Mouse (Mus musculus) lung, embryonic 15.5 days (tissue): ENCODE measurements around the gene Epb41. TPM values are rescaled to one million over a fixed set of nuclear protein-coding genes. Genes with fewer than 3 reads are reported as not detected.
A peak's percentile ranks its signal among the peaks of the same experiment; 100 is the strongest.

Source experiments
- ATAC-seq: fragments of 200-750 bp; cut with Nextera tagmentation; 2 replicates; pipeline ENCODE4 v1.8.0; 2017; ENCODE audit warnings: moderate number of reproducible peaks, borderline replicate concordance; ENCODE audit not compliant: low FRiP score, low TSS enrichment; ENCODE audit errors: extremely low read depth
- H3K27ac ChIP-seq: fragments of 300-500 bp; sonication (generic); 2 replicates; pipeline ENCODE4 v1.5.1; 2015; ENCODE audit warnings: moderate library complexity, mild to moderate bottlenecking, inconsistent platforms
- H3K27me3 ChIP-seq: fragments of 300-500 bp; sonication (generic); 2 replicates; pipeline ENCODE4 v1.6.1; 2015; ENCODE audit warnings: inconsistent platforms
- H3K36me3 ChIP-seq: fragments of 300-500 bp; sonication (generic); 2 replicates; pipeline ENCODE4 v1.6.1; 2015; ENCODE audit warnings: inconsistent platforms
- H3K4me1 ChIP-seq: fragments of 300-500 bp; sonication (generic); 2 replicates; pipeline ENCODE4 v1.6.1; 2015; ENCODE audit warnings: inconsistent platforms
- H3K4me2 ChIP-seq: fragments of 300-500 bp; sonication (generic); 2 replicates; pipeline ENCODE4 v1.6.1; 2015; ENCODE audit warnings: inconsistent platforms, mild to moderate bottlenecking, moderate library complexity
- H3K4me3 ChIP-seq: fragments of 300-500 bp; sonication (generic); 2 replicates; pipeline ENCODE4 v1.5.1; 2015; ENCODE audit warnings: mild to moderate bottlenecking, inconsistent platforms
- H3K9ac ChIP-seq: fragments of 300-500 bp; sonication (generic); 2 replicates; pipeline ENCODE4 v1.6.1; 2015; ENCODE audit warnings: inconsistent platforms
- H3K9me3 ChIP-seq: fragments of 300-500 bp; sonication (generic); 2 replicates; pipeline ENCODE4 v1.6.1; 2016; ENCODE audit warnings: inconsistent platforms
- WGBS: fragments of 180-500 bp; shearing (Covaris S2); methylation state at CpG from one replicate; pipeline ENCODE4 v1.1.7; 2015; 5-methylcytosine and 5-hydroxymethylcytosine counted together
- microRNA-seq: library from miRNA; unstranded; fragments of <30 nt; microRNA quantifications from one replicate; pipeline ENCODE4, GENCODE M21; 2016
- polyA plus RNA-seq: library from polyadenylated mRNA; unstranded; fragments of >200 nt; fragmentation: Nextera tagmentation; extraction: Ambion mirVana; gene quantifications from 2 replicates; pipeline ENCODE4 v1.2.1, GENCODE M21; 2015

Epb41 gene
- polyA plus RNA-seq, 1 experiment from 2014 or later: 65.0 TPM

GRCm38 (mm10) chr4:131890692-131891091 is 184.4 kb downstream of the Epb41 start:
- H3K4me2 ChIP-seq: no peak overlapping the region
- no peaks in the 10 kb centered on the region for H3K4me1 ChIP-seq
- ATAC-seq: no peak
- no peaks in the 10 kb centered on the region for H3K9me3 ChIP-seq
- 82% methylated on average over 3 of the region's 3 CpGs for WGBS
- H3K9ac ChIP-seq: no peak overlapping the region
- H3K27me3 ChIP-seq: no peaks in the 10 kb centered on the region
- no peak overlapping the region for H3K4me3 ChIP-seq
- H3K27ac ChIP-seq: no peak overlapping the region
- peaks cover 60% of the 10 kb centered on the region for H3K36me3 ChIP-seq

GRCm38 (mm10) chr4:131888564-131888963 is 186.6 kb downstream of the Epb41 start:
- WGBS: 74% methylated on average over 1 of the region's 1 CpGs
- Histone ChIP-seq H3K36me3 (peaks cover 57% of the 10 kb centered on the region), H3K9me3 (no peaks in the 10 kb centered on the region), H3K4me2 (no peak overlapping the region), H3K27me3 (no peaks in the 10 kb centered on the region), H3K4me3 (no peak overlapping the region), H3K27ac (no peak overlapping the region), H3K9ac (no peak overlapping the region), H3K4me1 (0 out of 2 replicates have a peak, but pooled peaks cover 4% of the 10 kb centered on the region)
- no peak for ATAC-seq

- no peak overlapping the region for H3K4me2 ChIP-seq
- H3K27ac ChIP-seq: no peak overlapping the region
- WGBS: 66% methylated on average over 6 of the region's 6 CpGs
- H3K9ac ChIP-seq: no peak overlapping the region
- no peak for ATAC-seq
- peaks cover 23% of the 10 kb centered on the region; the same call in 1 of the 2 replicates for H3K4me1 ChIP-seq
- no peaks in the 10 kb centered on the region for H3K27me3 ChIP-seq
- H3K36me3 ChIP-seq: peaks cover 34% of the 10 kb centered on the region
- H3K9me3 ChIP-seq: no peaks in the 10 kb centered on the region
- no peak overlapping the region for H3K4me3 ChIP-seq
Measured at GRCm38 (mm10) chr4:131885376-131885775, 189.7 kb downstream of the Epb41 start.

GRCm38 (mm10) chr4:131883571-131883970 is 191.6 kb downstream of the Epb41 start:
- H3K27me3 ChIP-seq: no peaks in the 10 kb centered on the region
- peaks cover 29% of the 10 kb centered on the region for H3K36me3 ChIP-seq
- peaks cover 35% of the 10 kb centered on the region for H3K4me1 ChIP-seq
- ATAC-seq: no peak
- WGBS: 61% methylated on average over 6 of the region's 6 CpGs
- H3K4me3 ChIP-seq: no peak overlapping the region
- H3K27ac ChIP-seq: no peak overlapping the region
- H3K9me3 ChIP-seq: no peaks in the 10 kb centered on the region
- H3K9ac ChIP-seq: no peak overlapping the region
- H3K4me2 ChIP-seq: no peak overlapping the region

GRCm38 (mm10) chr4:131881306-131881705 is 193.8 kb downstream of the Epb41 start:
- Histone ChIP-seq H3K27ac (no peak overlapping the region), H3K27me3 (no peaks in the 10 kb centered on the region), H3K36me3 (peaks cover 21% of the 10 kb centered on the region), H3K9me3 (no peaks in the 10 kb centered on the region), H3K9ac (no peak overlapping the region), H3K4me3 (no peak overlapping the region), H3K4me2 (no peak overlapping the region), H3K4me1 (peaks cover 52% of the 10 kb centered on the region)
- no peak for ATAC-seq
- 61% methylated on average over 7 of the region's 7 CpGs for WGBS

- H3K27ac ChIP-seq: no peak overlapping the region
- H3K9ac ChIP-seq: no peak overlapping the region
- no peak for ATAC-seq
- H3K4me1 ChIP-seq: peaks cover 67% of the 10 kb centered on the region
- H3K36me3 ChIP-seq: peaks cover 6% of the 10 kb centered on the region; the same call in 1 of the 2 replicates
- H3K9me3 ChIP-seq: no peaks in the 10 kb centered on the region
- 73% methylated on average over 1 of the region's 1 CpGs for WGBS
- H3K4me3 ChIP-seq: no peak overlapping the region
- no peaks in the 10 kb centered on the region for H3K27me3 ChIP-seq
- no peak overlapping the region for H3K4me2 ChIP-seq
Measured at GRCm38 (mm10) chr4:131879692-131880091, 195.4 kb downstream of the Epb41 start.

- no peak for ATAC-seq
- Histone ChIP-seq H3K4me1 (peaks cover 62% of the 10 kb centered on the region), H3K27ac (no peak overlapping the region)
Measured at GRCm38 (mm10) chr4:131876836-131877235, 198.3 kb downstream of the Epb41 start.

GRCm38 (mm10) chr4:131875242-131875641 is 199.9 kb downstream of the Epb41 start:
- Histone ChIP-seq H3K27me3 (no peaks in the 10 kb centered on the region), H3K4me2 (peak overlapping the region; percentile 65), H3K9ac (peak overlapping the region; percentile 100), H3K27ac (no peak overlapping the region), H3K9me3 (no peaks in the 10 kb centered on the region), H3K36me3 (no peaks in the 10 kb centered on the region), H3K4me1 (peaks cover 49% of the 10 kb centered on the region), H3K4me3 (peak overlapping the region; percentile 98)
- WGBS: 25% methylated on average over 3 of the region's 3 CpGs
- no peak for ATAC-seq

More at GRCm38 (mm10) chr4:131876836-131877235, 198.3 kb downstream of the Epb41 start:
- no peaks in the 10 kb centered on the region for H3K36me3 ChIP-seq
- 32% methylated on average over 2 of the region's 2 CpGs for WGBS
- no peak overlapping the region for H3K4me3 ChIP-seq
- H3K4me2 ChIP-seq: peak overlapping the region; percentile 33
- H3K27me3 ChIP-seq: no peaks in the 10 kb centered on the region
- H3K9me3 ChIP-seq: no peaks in the 10 kb centered on the region
- no peak overlapping the region for H3K9ac ChIP-seq

GRCm38 (mm10) chr4:131874567-131874966 is 200.6 kb downstream of the Epb41 start:
- Histone ChIP-seq H3K9me3 (no peaks in the 10 kb centered on the region), H3K4me2 (peak overlapping the region; percentile 65), H3K36me3 (no peaks in the 10 kb centered on the region), H3K27ac (peak overlapping the region; percentile 100), H3K4me1 (peaks cover 42% of the 10 kb centered on the region), H3K4me3 (peak overlapping the region; percentile 98), H3K9ac (peak overlapping the region; percentile 100), H3K27me3 (no peaks in the 10 kb centered on the region)
- WGBS: 1% methylated on average over 11 of the region's 11 CpGs
- no peak for ATAC-seq

GRCm38 (mm10) chr4:131874169-131874536 is 201.0 kb downstream of the Epb41 start:
- H3K4me3 ChIP-seq: peak overlapping the region; percentile 98
- 1% methylated on average over 20 of the region's 20 CpGs for WGBS
- ATAC-seq: no peak
- no peaks in the 10 kb centered on the region for H3K36me3 ChIP-seq
- peaks cover 38% of the 10 kb centered on the region for H3K4me1 ChIP-seq
- no peaks in the 10 kb centered on the region for H3K9me3 ChIP-seq
- H3K4me2 ChIP-seq: peak overlapping the region; percentile 65
- H3K9ac ChIP-seq: peak overlapping the region; percentile 100
- H3K27ac ChIP-seq: peak overlapping the region; percentile 100
- no peaks in the 10 kb centered on the region for H3K27me3 ChIP-seq

Small RNA genes within 50 kb of the gene (microRNA-seq; reads per million reads assigned to microRNA genes)
- not detected for gene Gm27445

Other genes with a start within 250 kb of the Epb41 start
- 11.7 and 15.9 TPM in 2 replicates for gene Ptpru, start 237.0 kb downstream of the Epb41 start, polyA plus RNA-seq
- gene Mecr, start 231.9 kb downstream of the Epb41 start, polyA plus RNA-seq: 45.9 and 47.6 TPM in 2 replicates
- 117 and 119 TPM in 2 replicates for gene Srsf4, start 201.7 kb downstream of the Epb41 start, polyA plus RNA-seq
- gene Tmem200b, start 153.6 kb downstream of the Epb41 start, polyA plus RNA-seq: 1.1 and 1.2 TPM in 2 replicates
- 0.06 and 0.09 TPM in 2 replicates for gene Gm10300, start 624 bp downstream of the Epb41 start, polyA plus RNA-seq
- 0.05 and 0.06 TPM in 2 replicates for gene Oprd1, start 69.2 kb upstream of the Epb41 start, polyA plus RNA-seq
- gene Ythdf2, start 137.0 kb upstream of the Epb41 start, polyA plus RNA-seq: 105 and 109 TPM in 2 replicates
- 35.4 and 38.1 TPM in 2 replicates for gene Gmeb1, start 186.3 kb upstream of the Epb41 start, polyA plus RNA-seq
- gene Taf12, start 199.1 kb upstream of the Epb41 start, polyA plus RNA-seq: 46.0 and 48.5 TPM in 2 replicates
- 1.4 and 2.5 TPM in 2 replicates for gene Rab42, start 228.1 kb upstream of the Epb41 start, polyA plus RNA-seq